In genomic region chr5:151056920-151057294, GRCm38 (mm10) we compare ENCODE assay signal across 9 mouse cellular contexts.
DNase-seq lines count a peak whose midpoint lies in the region; ATAC-seq and TF ChIP-seq lines count a peak whose summit lies in the region.
"Had no signal": no experiment of that assay in that cellular context is flagged by ENCODE, and none has a peak within 500 bp of the region (broad histone marks: within the 10 kb centered on the region; RNA-seq: fewer than 3 reads in every experiment).

No protein-coding gene starts in this region.

- peak; percentile 22 for DNase-seq in embryo, embryonic 11 days
- DNase-seq in hindbrain, embryonic 11.5 days (ENCODE audit: low spot score) = peak; percentile 17
- no peak for DNase-seq in frontal cortex, adult 2 months (ENCODE audit: extremely low spot score in 1 of 2, low spot score in 1 of 2)
- DNase-seq in adrenal gland, adult 2 months = no peak
- DNase-seq in thymus, postnatal 4 days = no peak
- no peak for DNase-seq in cerebellum, adult 9-10 months

- H3K36me3 ChIP-seq in hindbrain, embryonic 11.5 days (ENCODE audit: control insufficient read depth, insufficient read depth, low read length) = no peaks in the 10 kb centered on the region
- H3K36me3 ChIP-seq in liver, embryonic 15.5 days (replicated peaks) = peaks cover 6% of the 10 kb centered on the region

- H3K9ac ChIP-seq in hindbrain, embryonic 11.5 days (ENCODE audit: low read depth, low read length) = no peak overlapping the region
- no peak overlapping the region for H3K9ac ChIP-seq in liver, embryonic 15.5 days

- 70% methylated on average over 6 of the region's 6 CpGs for WGBS in hindbrain, embryonic 11.5 days
- WGBS in liver, embryonic 15.5 days (ENCODE audit: insufficient replicate concordance) = 25% methylated on average over 6 of the region's 6 CpGs

- TF ChIP-seq POLR2A in bone marrow macrophage, adult 2 months (IDR thresholded peaks at IDR 0.05; ENCODE audit: borderline replicate concordance, low read depth, low read length) = no peak

- no peak for ATAC-seq in hindbrain, embryonic 11.5 days (ENCODE audit: low FRiP score)
- peak; percentile 38 for ATAC-seq in liver, embryonic 15.5 days (ENCODE audit: insufficient read depth)
- ATAC-seq: Patski had no signal

- 0 out of 2 replicates have a peak, but pooled peaks have one; percentile 18 for TF ChIP-seq CTCF in bone marrow macrophage, adult 2 months (IDR thresholded peaks at IDR 0.05; ENCODE audit: low read depth, low read length)

- H3K9me3 ChIP-seq in hindbrain, embryonic 11.5 days (ENCODE audit: control insufficient read depth, low read length) = no peaks in the 10 kb centered on the region
- 0 out of 2 replicates have a peak, but pooled peaks cover 1% of the 10 kb centered on the region for H3K9me3 ChIP-seq in liver, embryonic 15.5 days (replicated peaks)

- peak overlapping the region; percentile 70 for H3K27ac ChIP-seq in bone marrow macrophage, adult 2 months (ENCODE audit: insufficient read depth, low read depth, low read length)
- H3K27ac ChIP-seq in hindbrain, embryonic 11.5 days (ENCODE audit: low read depth, low read length) = no peak overlapping the region
- no peak overlapping the region for H3K27ac ChIP-seq in liver, embryonic 15.5 days (replicated peaks)

- peak overlapping the region; percentile 30 for H3K4me3 ChIP-seq in bone marrow macrophage, adult 2 months (ENCODE audit: insufficient read depth, low read length)
- H3K4me3 ChIP-seq in hindbrain, embryonic 11.5 days (ENCODE audit: low read depth, low read length) = no peak overlapping the region
- H3K4me3 ChIP-seq in liver, embryonic 15.5 days (replicated peaks) = no peak overlapping the region

- H3K4me1 ChIP-seq in bone marrow macrophage, adult 2 months (ENCODE audit: control insufficient read depth, insufficient read depth, low read length) = peaks cover 10% of the 10 kb centered on the region; the same call in 1 of the 2 replicates
- no peaks in the 10 kb centered on the region for H3K4me1 ChIP-seq in hindbrain, embryonic 11.5 days (replicated peaks; ENCODE audit: control insufficient read depth, insufficient read depth, low read length)
- no peaks in the 10 kb centered on the region for H3K4me1 ChIP-seq in liver, embryonic 15.5 days (replicated peaks)

- H3K27me3 ChIP-seq in hindbrain, embryonic 11.5 days (ENCODE audit: control insufficient read depth, insufficient read depth, low read length) = no peaks in the 10 kb centered on the region
- no peaks in the 10 kb centered on the region for H3K27me3 ChIP-seq in liver, embryonic 15.5 days
- H3K27me3 ChIP-seq: Patski had no signal

- H3K4me2 ChIP-seq in hindbrain, embryonic 11.5 days (replicated peaks; ENCODE audit: low read depth, low read length) = no peak overlapping the region
- no peak overlapping the region for H3K4me2 ChIP-seq in liver, embryonic 15.5 days

Comparison
In these comparisons a context has a peak if more than half of its experiments do, and no peak if none do; other contexts are left out.
1. DNase-seq: peak in embryo, embryonic 11 days (single experiment) and hindbrain, embryonic 11.5 days (single experiment); none in frontal cortex, adult 2 months (0 of 2), adrenal gland, adult 2 months (single experiment), thymus, postnatal 4 days (single experiment) and cerebellum, adult 9-10 months (single experiment).